Comparison of ENCODE assay signal across 8 mouse cellular contexts in the genomic region with DNA sequence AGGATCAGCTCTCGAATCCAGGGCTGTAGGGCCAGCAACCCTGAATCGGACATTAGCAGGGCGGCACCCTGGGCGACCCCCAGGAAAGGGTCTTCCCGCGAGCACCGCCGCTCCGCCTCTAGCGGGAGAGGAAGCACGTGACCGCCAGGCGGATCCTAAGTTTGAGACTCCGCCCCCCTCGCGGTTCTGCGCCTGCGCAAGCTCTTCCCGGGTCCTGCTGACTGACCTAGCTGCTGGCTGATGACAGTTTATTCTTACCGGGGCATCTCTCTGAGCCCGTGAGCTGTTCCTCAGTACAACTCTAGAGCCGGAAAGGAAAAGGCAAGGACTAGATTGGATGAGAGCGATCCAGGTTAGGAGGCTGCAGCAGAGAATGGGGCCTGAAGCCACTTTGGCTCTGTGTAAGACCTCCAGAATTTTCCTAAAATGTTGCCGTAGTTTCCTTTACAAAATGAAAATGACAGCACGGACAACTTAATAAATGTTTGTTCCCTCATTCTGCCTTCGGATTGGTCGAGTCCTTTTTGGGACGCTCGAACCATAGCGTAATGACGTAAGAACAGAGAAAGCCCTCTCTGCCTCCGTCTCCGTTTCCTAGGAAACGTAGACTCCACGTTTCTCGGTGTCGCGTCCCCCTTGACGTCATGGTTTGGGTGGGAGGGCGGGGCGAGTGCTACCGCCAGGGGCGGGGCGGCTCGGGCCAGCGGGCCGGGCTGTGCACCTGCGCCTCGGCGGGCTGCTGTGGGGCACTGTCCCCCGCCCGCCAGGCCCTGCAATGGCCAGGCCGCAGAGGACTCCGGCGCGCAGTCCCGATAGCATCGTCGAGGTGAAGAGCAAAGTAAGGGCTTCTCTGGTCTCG. TPM values are rescaled to one million over a fixed set of nuclear protein-coding genes. Genes with fewer than 3 reads are reported as not detected.
DNase-seq lines count a peak whose midpoint lies in the region; ATAC-seq and TF ChIP-seq lines count a peak whose summit lies in the region.

Gene Acd (minus strand): TSS at position 137 of the 859 bp plus-strand sequence.
Gene Pard6a (plus strand): TSS at position 183 of the 859 bp plus-strand sequence.

- no peaks in the 10 kb centered on the region for H3K27me3 ChIP-seq in ES-Bruce4 (ENCODE audit: control insufficient read depth, insufficient read depth, low read length, poor library complexity, severe bottlenecking)
- H3K27me3 ChIP-seq in forebrain, embryonic 14.5 days (replicated peaks; ENCODE audit: control insufficient read depth, insufficient read depth, low read length) = no peaks in the 10 kb centered on the region
- H3K27me3 ChIP-seq in neural tube, embryonic 15.5 days (replicated peaks) = no peaks in the 10 kb centered on the region

- peaks cover 17% of the 10 kb centered on the region for H3K36me3 ChIP-seq in ES-Bruce4 (ENCODE audit: control insufficient read depth, insufficient read depth, low read length, poor library complexity, severe bottlenecking)
- H3K36me3 ChIP-seq in forebrain, embryonic 14.5 days (ENCODE audit: control insufficient read depth, insufficient read depth, low read length) = peaks cover 50% of the 10 kb centered on the region
- H3K36me3 ChIP-seq in neural tube, embryonic 15.5 days = peaks cover 42% of the 10 kb centered on the region

- WGBS in forebrain, embryonic 14.5 days = under 1% methylated on average over 60 of the region's 60 CpGs
- WGBS in neural tube, embryonic 15.5 days = under 1% methylated on average over 60 of the region's 60 CpGs

- intact Hi-C loops in heart, postnatal 14 days (cut with DNase I) = no loop called here

- no peak for TF ChIP-seq CTCF in ES-Bruce4 (IDR thresholded peaks at IDR 0.05; ENCODE audit: low read depth, low read length)

- no peak for TF ChIP-seq EP300 in ES-Bruce4 (IDR thresholded peaks at IDR 0.05; ENCODE audit: insufficient read depth, low read depth, low read length)

- peak within 1 kb of the TSS; percentile 82 for H3K27ac ChIP-seq in ES-Bruce4 (ENCODE audit: insufficient read depth, low read length)
- H3K27ac ChIP-seq in forebrain, embryonic 14.5 days (ENCODE audit: low read depth, low read length) = peak within 1 kb of the TSS; percentile 89
- H3K27ac ChIP-seq in neural tube, embryonic 15.5 days (replicated peaks) = peak within 1 kb of the TSS; percentile 97

- H3K9ac ChIP-seq in ES-Bruce4 (ENCODE audit: low read depth, poor library complexity, severe bottlenecking) = peak within 1 kb of the TSS; percentile 64
- H3K9ac ChIP-seq in forebrain, embryonic 14.5 days (ENCODE audit: low read length) = peak within 1 kb of the TSS; percentile 76
- peak within 1 kb of the TSS; percentile 72 for H3K9ac ChIP-seq in neural tube, embryonic 15.5 days (replicated peaks)

- peak within 1 kb of the TSS; percentile 97 for H3K4me2 ChIP-seq in forebrain, embryonic 14.5 days (ENCODE audit: low read length)
- H3K4me2 ChIP-seq in neural tube, embryonic 15.5 days = peak within 1 kb of the TSS; percentile 96

- H3K4me3 ChIP-seq in ES-Bruce4 (ENCODE audit: low read depth, low read length) = peak within 1 kb of the TSS; percentile 76
- peak within 1 kb of the TSS; percentile 65 for H3K4me3 ChIP-seq in forebrain, embryonic 14.5 days (ENCODE audit: low read depth, low read length)
- peak within 1 kb of the TSS; percentile 73 for H3K4me3 ChIP-seq in neural tube, embryonic 15.5 days (replicated peaks)

- TF ChIP-seq POLR2A in ES-Bruce4 (IDR thresholded peaks at IDR 0.05; ENCODE audit: insufficient read depth, low read length) = no peak

- no peaks in the 10 kb centered on the region for H3K9me3 ChIP-seq in ES-Bruce4 (replicated peaks; ENCODE audit: control insufficient read depth, insufficient read depth, low read length, poor library complexity, severe bottlenecking)
- no peaks in the 10 kb centered on the region for H3K9me3 ChIP-seq in forebrain, embryonic 14.5 days (replicated peaks; ENCODE audit: control insufficient read depth, low read length)
- H3K9me3 ChIP-seq in neural tube, embryonic 15.5 days (replicated peaks) = no peaks in the 10 kb centered on the region

- ATAC-seq in cerebellum, adult (ENCODE audit: insufficient number of reproducible peaks, low FRiP score, low TSS enrichment) = peak; percentile 43
- peak; percentile 83 for ATAC-seq in forebrain, embryonic 14.5 days
- peak; percentile 83 for ATAC-seq in neural tube, embryonic 15.5 days (ENCODE audit: low FRiP score)

- DNase-seq in forebrain, embryonic 14.5 days (ENCODE audit: low spot score) = peak; percentile 97
- DNase-seq in heart, postnatal 14 days = peak; percentile 98
- DNase-seq in layer of hippocampus, adult 11-12 months (ENCODE audit: low spot score) = peak; percentile 97
- DNase-seq in lung, adult 18-20 months = peak; percentile 93 to 95
- DNase-seq in testis, postnatal 14 days (ENCODE audit: low spot score) = peak; percentile 94

- H3K4me1 ChIP-seq in ES-Bruce4 (ENCODE audit: control insufficient read depth, insufficient read depth, low read length) = no peaks in the 10 kb centered on the region
- peaks cover 13% of the 10 kb centered on the region for H3K4me1 ChIP-seq in forebrain, embryonic 14.5 days (ENCODE audit: control insufficient read depth, insufficient read depth, low read length)
- peaks cover 38% of the 10 kb centered on the region for H3K4me1 ChIP-seq in neural tube, embryonic 15.5 days

RNA-seq across cellular contexts. Expression of gene Acd, which starts in this region (rescaled TPM):
- 30.1 and 36.7 TPM in 2 replicates for polyA plus RNA-seq in ES-Bruce4 (2011; ENCODE audit: insufficient read depth, insufficient read length, low read depth, missing spikeins)
- 79.7 and 89.5 TPM in 2 replicates for polyA plus RNA-seq in forebrain, embryonic 14.5 days (2014; fragmentation: Nextera tagmentation; extraction: Ambion mirVana)
- 10 to 100 TPM; 13.8 to 16.9 TPM for total RNA-seq in heart, postnatal 14 days (2021)
- polyA plus RNA-seq in neural tube, embryonic 15.5 days (2015; fragmentation: Nextera tagmentation; extraction: Ambion mirVana) = 81.1 and 89.4 TPM in 2 replicates

RNA-seq across cellular contexts. Expression of gene Pard6a, which starts in this region (rescaled TPM):
- 10.4 and 10.9 TPM in 2 replicates for polyA plus RNA-seq in ES-Bruce4 (2011; ENCODE audit: insufficient read depth, insufficient read length, low read depth, missing spikeins)
- polyA plus RNA-seq in forebrain, embryonic 14.5 days (2014; fragmentation: Nextera tagmentation; extraction: Ambion mirVana) = 48.1 and 54.6 TPM in 2 replicates
- 1 to 10 TPM; 7.8 to 9.1 TPM for total RNA-seq in heart, postnatal 14 days (2021)
- 47.9 and 59.6 TPM in 2 replicates for polyA plus RNA-seq in neural tube, embryonic 15.5 days (2015; fragmentation: Nextera tagmentation; extraction: Ambion mirVana)

Comparison
In these comparisons a context has a peak if more than half of its experiments do, and no peak if none do; other contexts are left out.
1. Peak in every context shown above with its lines: DNase-seq, ATAC-seq, H3K4me3 ChIP-seq and H3K27ac ChIP-seq.